Mouse (Mus musculus) left cerebral cortex, postnatal 14 days (tissue): Measurements from ENCODE around the gene Hist2h2be. TPM values are rescaled to one million over a fixed set of nuclear protein-coding genes. Genes with fewer than 3 reads are reported as not detected.
"Not testable (repeated sequence)": the region's sequence is repeated elsewhere in the genome, so short reads cannot be mapped to it uniquely, and the experiment has no call there.

Source experiments
- DNase-seq, 2 experiments: peaks; one replicate each; pipeline ENCODE4 v3.0.0; 2021 to 2022; ENCODE audit warnings: low spot score in 2 of 2, mixed read lengths in 1 of 2
- intact Hi-C: fragments of 180-260 bp; cut with DNase I; formaldehyde crosslinking; loops from one replicate; pipeline ENCODE4 v1.15.1; 2025
- long read RNA-seq, 2 experiments: library from polyadenylated mRNA; stranded (forward); transcript quantifications; one replicate each; pipeline ENCODE4 v2.0.0; 2021
- total RNA-seq, 2 experiments: library from RNA; stranded (reverse); gene quantifications; 2 replicates each; pipeline ENCODE4 v1.2.3; 2021

Gene Hist2h2be
- total RNA-seq: 1 to 10 TPM; 2.3 to 3.8 TPM
- long read RNA-seq, experiment 1, partial matches to known transcripts: 0 of 1 reads
- long read RNA-seq, experiment 1, other reads (novel, unspliced or antisense): 0 of 1 reads
- long read RNA-seq, experiment 2, partial matches to known transcripts: 0 of 1 reads
- long read RNA-seq, experiment 2, other reads (novel, unspliced or antisense): 0 of 1 reads

- intact Hi-C loops: loop anchor here (10.0 kb wide), 1 partner anchor 156 kb away; no protein-coding TSS in a partner anchor
- DNase-seq: peak; percentile 83 to 87
Observed at GRCm38 (mm10) chr3:96220765-96221639, at the start of gene Hist2h2be, which contains the start of gene Hist2h2ac. Hist2h2be (plus strand) TSS chr3:96221119. Hist2h2ac (minus strand) TSS chr3:96220880.

GRCm38 (mm10) chr3:96171583-96172196 is 49.2 kb upstream of the Hist2h2be start:
- DNase-seq: peak; percentile 42 to 50
- intact Hi-C loops: no loop called here

- peak; percentile 80 to 93 for DNase-seq
- intact Hi-C loops: no loop called here
Observed at GRCm38 (mm10) chr3:96172197-96173178, 48.4 kb upstream of the Hist2h2be start, which contains the start of gene Sf3b4. Sf3b4 (plus strand) TSS chr3:96172332.

GRCm38 (mm10) chr3:96173185-96173584 is 47.7 kb upstream of the Hist2h2be start:
- intact Hi-C loops: no loop called here
- DNase-seq: no peak

- intact Hi-C loops, DNase-seq: not testable (repeated sequence)
Observed at GRCm38 (mm10) chr3:96174042-96174441, 46.9 kb upstream of the Hist2h2be start.

GRCm38 (mm10) chr3:96175251-96175650 is 45.7 kb upstream of the Hist2h2be start:
- no peak for DNase-seq
- intact Hi-C loops: no loop called here

- DNase-seq: no peak
- intact Hi-C loops: no loop called here
Observed at GRCm38 (mm10) chr3:96178427-96178826, 42.5 kb upstream of the Hist2h2be start.

GRCm38 (mm10) chr3:96178902-96179301 is 42.0 kb upstream of the Hist2h2be start:
- no peak for DNase-seq

GRCm38 (mm10) chr3:96179531-96179930 is 41.4 kb upstream of the Hist2h2be start:
- intact Hi-C loops: no loop called here
- DNase-seq: peak in 1 of 2 experiments; percentile 50

More at GRCm38 (mm10) chr3:96178902-96179301, 42.0 kb upstream of the Hist2h2be start:
- intact Hi-C loops: no loop called here

GRCm38 (mm10) chr3:96180727-96181477 is 40.0 kb upstream of the Hist2h2be start, which contains the start of gene Sv2a:
Sv2a (plus strand) TSS chr3:96181151.
- peak; percentile 65 to 74 for DNase-seq
- intact Hi-C loops: no loop called here

- peak; percentile 59 to 82 for DNase-seq
- intact Hi-C loops: no loop called here
Observed at GRCm38 (mm10) chr3:96181510-96182381, 39.2 kb upstream of the Hist2h2be start.

GRCm38 (mm10) chr3:96182382-96182776 is 38.5 kb upstream of the Hist2h2be start:
- peak; percentile 60 to 74 for DNase-seq

GRCm38 (mm10) chr3:96192977-96193376 is 27.9 kb upstream of the Hist2h2be start:
- intact Hi-C loops: no loop called here
- no peak for DNase-seq

More at GRCm38 (mm10) chr3:96182382-96182776, 38.5 kb upstream of the Hist2h2be start:
- intact Hi-C loops: no loop called here

GRCm38 (mm10) chr3:96194966-96195365 is 26.0 kb upstream of the Hist2h2be start:
- intact Hi-C loops: no loop called here
- no peak for DNase-seq

GRCm38 (mm10) chr3:96195616-96196313 is 25.2 kb upstream of the Hist2h2be start:
- DNase-seq: no peak
- intact Hi-C loops: no loop called here

- DNase-seq: no peak
- intact Hi-C loops: no loop called here
Observed at GRCm38 (mm10) chr3:96196437-96197128, 24.3 kb upstream of the Hist2h2be start.
